Mouse (Mus musculus): ENCODE measurements around the gene Rag2. TPM values are rescaled to one million over a fixed set of nuclear protein-coding genes. Genes with fewer than 3 reads are reported as not detected.
A peak's percentile ranks its signal among the peaks of the same experiment; 100 is the strongest.

Rag2 gene
- under 1 TPM; 0.12 to 0.17 TPM for total RNA-seq (2021)

DNA sequence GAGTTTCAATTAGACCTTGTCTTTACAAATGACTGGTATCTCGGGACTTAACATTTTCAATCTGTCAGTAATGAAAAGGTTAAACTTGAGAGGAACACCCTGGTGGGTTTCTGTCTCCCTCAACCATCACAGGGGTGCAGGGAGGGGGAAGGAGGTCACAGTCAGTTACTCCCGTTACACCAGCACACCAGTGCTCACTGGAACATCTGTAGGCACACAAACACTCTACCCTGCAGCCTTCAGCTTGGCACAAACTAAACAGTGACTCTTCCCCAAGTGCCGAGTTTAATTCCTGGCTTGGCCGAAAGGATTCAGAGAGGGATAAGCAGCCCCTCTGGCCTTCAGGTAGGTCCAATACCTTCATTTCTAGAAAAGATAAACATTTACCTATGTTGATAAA lies at the start of gene Rag2:
Rag2 (plus strand) TSS at position 193 of the 400 bp plus-strand sequence.
- no peak for DNase-seq
- intact Hi-C loops (cut with DNase I) = no loop called here

DNA sequence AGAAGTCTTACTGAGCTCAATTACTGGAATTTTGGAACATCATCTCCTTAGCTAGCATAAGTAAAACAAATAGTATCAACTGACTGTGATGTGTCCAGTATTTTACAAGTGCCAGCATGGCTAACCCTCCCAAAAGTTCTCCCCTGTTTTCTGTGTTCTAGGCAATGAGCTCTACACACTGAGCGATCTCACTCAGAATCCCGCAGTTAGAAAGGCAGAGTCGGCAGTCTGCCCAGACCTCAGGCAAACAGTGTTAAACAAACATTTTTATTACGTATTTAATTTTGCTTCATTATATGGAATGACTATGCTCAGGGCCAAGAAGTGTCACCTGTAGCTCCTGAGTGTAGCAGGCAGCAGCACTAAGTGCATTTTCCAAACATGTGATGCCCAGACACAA lies 47.3 kb upstream of the Rag2 start:
- DNase-seq = no peak
- intact Hi-C loops (cut with DNase I) = no loop called here

DNA sequence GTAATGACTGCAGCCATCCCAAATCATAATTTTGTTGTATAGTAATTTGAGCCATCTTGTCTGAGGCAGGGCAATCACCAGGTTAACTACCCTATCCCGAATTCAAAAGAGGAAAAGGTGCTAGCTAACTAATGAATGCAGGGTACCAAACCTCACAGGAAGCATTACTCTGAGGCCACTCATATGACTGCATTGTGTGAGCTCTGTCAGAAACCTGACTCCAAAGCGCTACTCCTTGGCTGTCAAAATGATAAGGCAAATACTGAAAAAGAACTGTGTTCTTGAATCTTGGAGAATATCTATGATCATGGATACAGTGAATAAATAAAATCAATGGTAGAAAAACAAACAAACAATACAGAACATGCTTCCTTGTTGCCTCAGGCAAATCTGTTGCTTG lies 44.5 kb upstream of the Rag2 start:
- intact Hi-C loops (cut with DNase I) = no loop called here
- DNase-seq = no peak

DNA sequence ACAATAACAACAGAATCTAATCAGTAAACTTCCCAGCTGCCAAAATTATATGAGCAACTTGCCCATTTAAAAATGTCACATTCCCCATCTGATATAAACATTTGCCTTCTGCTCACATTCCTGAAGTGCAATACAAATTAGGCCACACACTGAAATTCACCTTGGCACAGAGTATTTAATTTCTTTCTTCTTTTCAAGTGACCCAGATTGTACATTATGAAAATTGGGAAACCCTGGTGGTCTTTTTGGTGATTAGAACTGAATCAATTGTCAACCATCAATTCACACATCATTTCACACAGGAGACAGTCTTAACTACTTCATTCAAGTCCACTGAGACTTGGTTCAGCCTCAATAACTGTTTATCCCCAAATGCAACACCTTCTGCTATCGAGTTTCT lies 44.1 kb upstream of the Rag2 start:
- DNase-seq = no peak
- intact Hi-C loops (cut with DNase I) = no loop called here

DNA sequence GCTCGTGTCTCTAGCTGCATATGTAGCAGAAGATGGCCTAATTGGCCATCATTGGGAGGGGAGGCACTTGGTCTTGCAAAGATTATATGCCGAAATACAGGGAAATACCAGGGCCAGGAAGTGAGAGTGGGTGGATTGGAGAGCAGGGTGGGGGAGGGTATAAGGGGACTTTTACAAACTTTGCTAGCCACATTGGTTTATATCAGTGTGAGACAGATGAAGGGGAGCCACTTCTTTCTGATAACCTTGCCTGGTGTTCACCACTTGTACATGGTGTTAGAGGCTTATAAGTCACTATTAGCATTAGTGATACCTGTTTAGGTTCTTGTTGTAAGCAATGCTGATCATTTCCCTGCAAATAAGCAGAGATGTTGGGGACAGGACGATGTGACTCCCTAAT lies 43.5 kb upstream of the Rag2 start:
- intact Hi-C loops (cut with DNase I) = no loop called here
- DNase-seq = no peak

DNA sequence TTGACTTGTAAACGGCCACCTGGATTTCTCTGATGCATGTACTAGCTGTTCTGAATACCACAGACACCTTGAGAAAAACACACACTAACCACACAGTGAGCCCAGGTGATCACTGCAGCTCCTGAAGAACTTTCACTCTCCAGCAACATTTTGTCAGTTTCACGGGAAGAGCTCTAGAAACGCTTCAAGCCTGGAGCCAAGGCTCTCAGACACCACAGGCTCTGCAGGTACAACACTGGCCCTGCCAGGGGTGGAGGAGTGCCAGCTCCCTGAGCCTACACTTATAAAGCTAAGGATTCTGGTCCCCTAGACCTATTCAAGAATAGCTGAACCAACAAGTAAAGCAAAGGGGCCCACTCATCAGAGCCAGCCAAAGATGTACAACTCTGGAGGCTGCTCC lies 43.1 kb upstream of the Rag2 start:
- no peak for DNase-seq
- intact Hi-C loops (cut with DNase I) = no loop called here

DNA sequence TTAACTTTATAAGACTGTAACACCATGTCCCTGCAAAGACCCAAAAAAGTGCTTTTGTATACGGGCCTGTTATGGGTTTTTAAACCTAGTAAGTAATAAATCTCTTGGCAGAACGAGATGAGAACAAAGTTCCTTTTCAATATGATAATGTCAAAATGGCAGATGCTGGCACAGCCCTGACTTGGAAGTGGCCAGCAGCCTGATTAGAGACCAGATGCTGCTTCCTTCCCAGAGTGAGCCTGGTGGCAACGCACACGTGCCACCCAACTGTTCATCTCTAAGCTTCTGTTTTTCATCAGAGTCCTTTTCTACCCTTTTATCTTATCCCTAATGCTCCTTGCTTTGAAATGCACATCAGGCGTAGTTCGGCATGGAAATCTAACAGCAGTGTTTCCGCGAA lies 33.2 kb upstream of the Rag2 start:
- intact Hi-C loops (cut with DNase I) = no loop called here
- DNase-seq = no peak

DNA sequence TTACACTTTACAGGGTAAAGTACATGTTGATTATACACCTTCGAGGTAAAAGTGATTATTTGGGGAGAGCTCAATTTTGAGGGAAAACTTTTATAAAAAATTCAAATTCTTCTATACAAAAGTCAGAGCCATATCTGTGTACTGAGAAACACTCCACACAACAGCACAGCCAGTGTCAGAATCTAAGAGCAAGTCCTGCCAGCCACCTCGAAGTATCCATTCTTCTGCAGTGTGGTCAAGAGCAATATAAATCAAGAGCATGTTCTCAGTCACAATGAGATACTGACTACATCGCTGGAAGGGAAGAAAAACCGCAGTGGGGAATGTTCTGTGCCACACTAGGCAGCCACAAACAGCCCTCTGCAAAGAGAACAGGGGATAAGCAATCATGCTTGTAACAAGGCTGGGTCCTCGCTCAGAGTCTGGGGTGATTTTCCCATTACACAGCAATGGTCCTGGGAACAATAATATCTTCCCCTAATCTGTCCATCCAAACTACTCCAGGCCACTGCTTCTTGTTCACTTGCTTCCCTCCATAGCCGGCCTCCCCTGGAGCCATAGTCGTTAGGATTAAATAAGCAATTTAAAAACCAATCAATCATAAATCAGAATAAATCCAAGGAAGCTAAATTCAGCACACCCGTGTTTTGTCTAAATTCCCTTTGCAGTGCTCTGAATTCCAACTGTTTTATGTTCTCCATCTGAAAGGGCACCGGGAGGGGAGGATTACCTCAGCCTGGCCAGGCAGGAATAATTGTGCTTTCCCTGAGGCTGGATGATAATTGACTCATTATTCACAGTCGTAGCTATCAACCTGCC lies 32.3 kb upstream of the Rag2 start:
- intact Hi-C loops (cut with DNase I) = no loop called here
- no peak for DNase-seq

DNA sequence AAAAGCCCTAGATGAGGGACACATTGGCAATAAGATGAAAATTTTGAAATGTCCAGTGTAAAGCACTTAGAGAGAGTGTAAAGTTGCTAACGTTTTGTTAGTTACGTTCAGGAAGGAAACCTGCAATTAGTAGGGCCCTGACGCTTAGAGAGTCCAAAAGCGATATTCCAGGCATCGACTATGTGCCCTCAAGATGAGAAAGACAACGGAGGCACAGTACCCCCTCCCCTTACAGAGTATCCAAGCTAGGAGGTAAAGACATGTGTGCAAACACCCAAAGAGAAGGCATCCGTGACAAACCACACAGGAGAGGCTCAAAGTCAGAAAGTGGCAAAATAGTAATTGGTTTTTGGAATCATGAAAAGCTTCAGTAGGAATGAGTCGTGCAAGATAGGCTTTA lies 31.6 kb upstream of the Rag2 start:
- no peak for DNase-seq
- intact Hi-C loops (cut with DNase I) = no loop called here

DNA sequence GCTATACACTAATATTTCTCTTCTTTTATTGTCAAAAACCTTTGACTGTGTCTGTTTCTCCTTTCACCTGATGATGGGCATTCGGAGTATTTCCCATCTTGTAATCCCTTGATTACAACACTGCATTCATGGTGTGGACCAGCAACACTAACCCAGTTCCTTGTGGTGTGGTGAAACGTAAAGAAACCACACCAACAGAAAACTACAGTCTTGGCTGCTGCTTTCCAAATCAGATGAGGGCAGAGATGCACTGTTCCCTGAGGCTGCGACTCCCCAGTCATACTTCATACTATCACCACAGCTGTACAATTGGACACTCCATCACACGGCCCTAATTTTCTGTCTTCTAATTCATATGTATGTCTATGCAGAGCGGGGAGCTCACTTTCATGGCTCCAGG lies 29.8 kb upstream of the Rag2 start:
- DNase-seq = no peak
- intact Hi-C loops (cut with DNase I) = no loop called here

DNA sequence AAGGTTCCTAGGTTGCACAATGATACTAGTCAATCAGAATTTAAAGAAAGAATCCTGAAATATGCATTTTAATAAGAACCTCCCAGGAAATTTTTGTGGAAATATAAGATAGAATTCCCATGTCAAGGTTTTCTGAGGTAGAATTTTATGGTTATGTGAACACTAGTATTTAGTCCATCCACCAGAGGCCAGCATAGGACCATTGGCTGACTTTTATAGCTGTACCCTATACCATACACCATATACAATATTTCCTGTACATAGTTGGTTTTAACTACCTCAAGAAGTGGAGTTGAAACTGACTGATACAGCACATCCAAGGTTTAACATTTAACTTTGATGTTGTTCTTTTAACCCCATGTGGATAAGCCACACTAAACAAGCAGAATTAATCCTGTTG lies 27.3 kb upstream of the Rag2 start:
- no peak for DNase-seq
- intact Hi-C loops (cut with DNase I) = no loop called here

DNA sequence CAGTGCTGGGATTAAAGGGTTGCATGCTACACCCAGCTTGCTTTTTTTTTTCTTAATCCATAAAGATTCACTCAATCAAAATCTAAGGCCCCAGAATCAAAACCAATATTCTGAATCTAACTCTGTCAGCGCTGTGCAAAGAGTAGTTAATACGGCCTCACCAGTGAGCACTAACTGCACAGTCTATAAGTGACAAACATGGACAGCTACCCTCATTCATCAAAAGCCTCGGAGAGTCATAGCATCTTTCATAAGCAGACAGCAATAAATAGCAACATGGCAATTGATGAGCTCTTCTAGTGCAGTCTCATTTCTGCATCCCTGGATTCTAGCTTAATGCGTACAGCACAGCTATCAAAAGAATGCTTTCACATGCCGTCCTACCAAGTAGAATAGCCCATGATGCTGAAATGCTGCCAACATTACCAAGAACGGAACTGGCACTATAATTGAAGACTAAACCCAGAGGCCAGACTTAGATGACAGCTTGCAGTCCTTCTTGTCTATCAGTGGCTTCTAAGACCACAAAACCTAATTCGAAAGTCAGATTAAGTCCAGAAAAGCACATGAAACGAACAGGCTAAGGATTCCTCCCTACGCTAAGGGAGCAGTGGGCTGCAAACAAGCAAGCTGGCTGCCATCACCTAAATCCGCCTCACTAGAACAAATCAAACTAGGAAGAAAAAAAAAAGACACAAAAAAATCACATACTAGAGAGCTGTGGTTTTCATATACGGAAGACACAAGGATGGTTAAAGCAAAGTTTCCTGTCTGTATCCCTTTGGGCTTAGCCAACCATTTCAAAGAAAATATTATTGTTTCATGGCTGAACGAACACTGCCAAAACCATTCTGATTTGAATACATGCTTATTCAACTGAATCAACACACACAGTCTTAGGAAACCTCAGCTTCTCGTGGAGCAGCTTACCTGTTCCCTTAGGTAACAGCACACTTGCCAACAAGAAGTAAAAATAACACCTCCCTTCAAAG lies 26.0 kb upstream of the Rag2 start:
- DNase-seq = peak; percentile 17 to 35
- intact Hi-C loops (cut with DNase I) = loop anchor here (2.0 kb wide), 1 partner anchor 54 kb away; no protein-coding TSS in a partner anchor

DNA sequence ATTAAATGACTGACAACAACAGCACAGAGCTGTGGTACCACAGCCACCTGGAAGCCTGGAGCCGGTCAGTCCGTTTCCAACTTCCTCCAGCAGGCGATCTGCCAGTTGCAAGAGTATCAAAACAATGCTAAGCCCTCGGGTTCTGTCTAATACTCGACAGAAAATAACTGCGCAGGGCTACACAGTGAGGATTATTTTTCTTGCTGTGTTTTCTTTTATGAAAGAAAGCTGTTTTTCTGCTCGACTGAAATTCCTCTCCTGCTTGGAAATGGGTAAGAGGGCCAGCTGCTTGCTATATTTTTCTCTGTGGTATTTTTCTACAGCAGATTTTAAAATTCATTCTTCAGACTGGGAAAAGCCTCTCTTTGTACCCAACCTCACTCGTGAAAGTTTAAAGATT lies 23.8 kb upstream of the Rag2 start:
- intact Hi-C loops (cut with DNase I) = no loop called here
- peak; percentile 64 for DNase-seq

DNA sequence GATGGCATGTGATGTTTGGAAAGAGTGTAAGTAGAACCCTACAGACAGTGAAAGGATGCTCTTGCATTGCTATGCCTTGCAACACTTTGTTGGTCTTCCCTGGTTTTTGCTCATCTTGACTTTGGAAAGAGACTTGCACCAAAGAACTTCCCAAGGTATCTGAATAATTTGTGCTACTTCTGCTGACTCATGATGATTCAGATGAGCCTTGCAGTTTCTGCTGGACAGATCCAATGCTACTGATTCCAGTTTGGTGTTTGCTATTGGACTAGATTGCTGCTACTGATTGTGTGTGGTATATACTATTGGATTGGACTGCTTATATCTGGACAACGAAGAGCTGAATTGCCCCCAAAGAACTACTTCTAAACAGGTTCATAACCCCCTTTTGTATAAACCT lies 21.4 kb upstream of the Rag2 start:
- intact Hi-C loops (cut with DNase I) = no loop called here

DNA sequence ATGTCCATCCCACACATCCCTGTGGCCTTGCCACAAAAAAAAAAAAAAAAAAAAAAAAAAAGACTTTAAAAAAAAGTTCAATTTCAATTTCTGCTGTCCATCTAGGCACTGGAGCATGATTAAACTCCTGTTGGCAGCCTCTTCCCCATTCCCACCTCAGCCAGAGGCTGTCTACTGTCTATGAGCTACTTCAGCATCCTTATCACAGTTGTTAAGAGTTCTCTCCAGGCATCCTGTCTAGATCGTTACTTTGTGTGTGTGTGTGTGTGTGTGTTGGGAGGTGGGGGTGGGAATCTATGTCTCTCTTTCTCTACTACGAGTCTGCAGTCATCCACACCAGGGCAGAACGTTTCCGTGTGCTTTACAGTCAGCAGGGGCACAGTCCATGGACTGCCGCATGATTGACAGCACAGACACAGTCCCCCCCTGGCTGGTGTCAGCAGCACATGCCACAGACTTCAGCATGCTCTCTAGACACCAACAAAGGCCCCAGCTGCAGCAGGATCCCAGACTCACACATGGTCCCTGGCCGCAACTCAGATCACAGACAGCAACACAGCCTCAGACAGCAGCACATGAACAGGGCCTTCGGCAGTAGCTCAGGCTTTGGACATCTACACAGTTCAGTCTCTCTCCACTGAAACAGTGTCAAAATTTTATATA lies 16.2 kb upstream of the Rag2 start:
- intact Hi-C loops (cut with DNase I) = no loop called here
- DNase-seq = no peak

More for the DNA sequence above, 21.4 kb upstream of the Rag2 start:
- no peak for DNase-seq

DNA sequence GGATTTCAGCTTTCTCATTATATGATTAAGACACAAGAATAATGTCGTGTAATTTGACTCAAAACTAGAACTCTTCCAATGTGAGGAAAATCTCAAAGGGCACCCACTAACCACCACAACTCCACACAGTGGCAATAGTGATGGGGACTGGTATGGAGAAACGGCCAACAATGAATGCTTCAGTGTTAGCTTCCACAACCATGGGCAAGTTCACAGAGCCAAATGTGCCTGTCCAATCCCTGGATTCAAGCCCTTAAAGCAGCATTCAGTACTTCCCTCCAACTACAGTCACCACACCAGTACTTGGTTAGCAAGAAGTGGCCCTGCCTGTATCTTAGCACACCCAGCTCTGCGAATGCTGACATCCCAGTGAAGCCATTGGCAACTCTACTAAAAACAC lies 13.7 kb upstream of the Rag2 start:
- DNase-seq = no peak

DNA sequence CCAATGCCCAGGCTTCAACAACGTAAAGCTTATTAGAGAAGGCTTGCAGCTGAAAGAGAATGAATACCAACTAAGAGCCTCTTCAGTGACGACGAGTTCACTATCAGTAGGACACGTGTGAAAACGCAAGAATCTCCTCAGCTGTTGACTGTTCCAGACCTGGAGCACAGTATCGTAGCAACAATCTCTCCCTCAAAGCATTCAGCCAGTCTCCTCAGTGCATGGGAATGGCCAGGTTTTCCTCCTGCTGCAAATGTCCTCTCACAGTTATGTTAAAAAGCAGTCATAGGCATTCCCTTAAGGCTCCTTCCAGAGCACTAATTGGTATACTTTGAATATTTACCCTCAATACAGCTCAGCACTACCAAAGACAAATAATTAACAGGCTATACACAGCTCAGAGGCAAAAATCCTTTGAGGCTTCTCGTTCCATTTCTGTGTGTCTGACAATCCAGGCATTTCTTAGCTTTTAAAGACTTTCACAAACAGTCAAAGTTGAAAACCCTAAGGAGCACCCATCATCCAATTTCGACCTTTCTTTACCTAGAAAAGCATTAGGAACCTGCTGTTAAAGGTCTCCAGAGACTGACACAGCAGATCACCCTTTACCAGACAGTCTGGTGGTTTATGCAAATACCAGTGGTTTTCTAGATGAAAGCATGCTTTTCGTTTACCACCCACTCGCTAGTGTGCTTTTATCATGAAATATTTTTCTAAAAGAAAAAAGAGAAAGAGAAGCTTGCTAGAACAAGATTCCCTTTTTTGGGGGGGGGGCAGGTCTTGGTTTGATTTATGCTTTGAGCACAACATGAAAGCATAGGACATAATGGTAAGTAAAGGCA lies 8.8 kb upstream of the Rag2 start:
- no peak for DNase-seq
- intact Hi-C loops (cut with DNase I) = no loop called here

More for the DNA sequence above, 13.7 kb upstream of the Rag2 start:
- intact Hi-C loops (cut with DNase I) = no loop called here

DNA sequence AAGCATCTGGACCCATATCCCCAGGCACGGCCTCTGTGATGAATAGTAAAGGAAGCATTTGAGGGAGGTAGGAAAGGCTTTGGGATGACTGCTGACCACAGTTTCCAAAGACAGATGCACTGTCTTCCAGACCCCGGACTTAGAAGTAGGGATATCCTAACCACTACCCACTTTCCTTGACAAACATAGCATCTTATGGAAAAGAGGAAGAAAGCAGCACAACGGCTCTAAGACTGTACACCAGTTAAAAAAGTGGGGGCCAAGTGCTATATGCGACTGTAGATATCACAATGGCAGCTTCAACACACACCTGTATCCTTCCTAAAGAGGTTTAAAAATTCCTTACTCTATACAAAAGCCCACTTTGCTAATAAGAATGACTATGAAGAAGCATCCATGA lies 6.1 kb upstream of the Rag2 start:
- DNase-seq = no peak
- intact Hi-C loops (cut with DNase I) = no loop called here

DNA sequence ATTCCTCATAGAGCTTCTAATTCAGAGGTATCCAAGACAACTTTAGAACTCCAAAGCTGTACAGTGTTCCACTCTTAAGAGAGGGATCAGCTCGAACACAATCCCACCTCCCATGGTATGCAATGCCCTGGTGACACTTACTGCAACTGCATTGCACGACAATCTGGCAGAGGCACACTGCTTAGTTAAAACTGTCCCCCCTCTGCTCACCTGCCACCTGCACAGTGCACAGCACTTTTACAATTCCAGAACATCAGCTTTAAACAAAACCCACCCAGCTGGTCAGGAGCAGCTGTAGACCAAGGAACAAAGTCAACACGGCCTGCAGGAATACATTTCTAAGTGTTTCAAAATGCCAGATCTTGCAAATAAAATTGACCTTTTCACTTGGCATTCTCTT lies 3.6 kb upstream of the Rag2 start:
- DNase-seq = no peak
- intact Hi-C loops (cut with DNase I) = no loop called here

DNA sequence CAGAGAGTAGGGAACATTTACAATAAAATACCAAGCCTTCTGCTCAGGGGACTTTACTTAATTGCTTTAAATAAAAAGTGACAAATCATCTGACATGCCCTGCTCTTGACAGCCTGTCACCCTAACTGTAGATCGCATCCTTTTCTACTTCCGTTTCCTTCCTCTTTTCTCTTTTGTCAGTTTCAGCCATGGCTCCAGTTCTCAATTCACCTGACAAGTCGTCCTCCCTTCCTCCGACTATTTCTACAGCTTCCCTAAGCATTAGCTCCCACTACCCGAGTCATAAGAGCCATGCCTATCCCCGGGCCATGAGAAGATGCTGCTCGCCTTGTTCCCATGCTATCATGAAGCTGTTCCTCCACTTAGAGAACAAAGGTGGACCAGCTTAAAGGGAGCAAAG lies 2.9 kb upstream of the Rag2 start:
- intact Hi-C loops (cut with DNase I) = no loop called here
- no peak for DNase-seq
